ENCODE assay signal across 8 mouse cellular contexts in the genomic region with DNA sequence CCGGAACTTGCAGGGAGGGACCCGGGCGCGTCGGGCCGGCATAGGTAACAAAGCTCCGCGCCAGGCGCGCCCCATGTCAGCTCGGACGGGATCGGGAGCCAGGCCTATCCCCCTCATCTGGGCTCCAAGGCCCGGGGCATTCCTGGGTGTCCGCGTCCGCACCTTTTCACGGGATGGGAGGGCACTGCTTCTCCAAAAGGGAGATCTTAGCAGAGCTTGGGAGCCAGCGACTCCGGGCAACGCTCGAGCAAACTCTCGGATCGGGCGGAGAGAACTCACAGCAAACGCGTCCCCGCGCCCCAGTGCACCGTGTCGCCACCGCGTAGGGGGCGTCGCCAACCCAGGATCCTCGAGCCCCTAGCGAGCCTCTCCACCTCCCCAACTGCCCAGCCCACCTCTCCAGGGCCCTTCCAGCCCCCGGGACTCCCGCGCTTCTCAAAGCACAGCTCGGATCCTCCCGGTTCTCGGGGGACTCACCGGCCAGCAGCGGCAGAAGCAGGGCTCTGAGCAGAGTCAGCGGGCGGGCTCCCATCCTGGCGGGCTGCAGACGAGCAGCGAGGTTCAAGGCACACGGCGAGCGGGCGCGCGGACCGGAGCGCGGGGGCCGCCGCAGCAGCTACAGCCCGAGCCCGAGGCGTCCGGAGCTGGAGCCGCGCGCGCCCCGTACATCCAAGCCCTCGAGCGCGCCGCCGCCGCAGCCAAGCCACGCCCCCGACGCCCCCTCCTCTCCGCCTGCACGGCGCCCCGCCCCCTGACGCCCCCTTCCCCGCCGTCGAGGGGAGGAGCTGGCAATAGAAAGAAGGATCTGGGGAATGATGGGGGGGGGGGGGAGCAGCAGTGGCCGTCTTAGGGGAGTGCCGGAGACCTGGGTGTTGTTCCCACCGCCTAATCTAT. TPM values are rescaled to one million over a fixed set of nuclear protein-coding genes. Genes with fewer than 3 reads are reported as not detected.
DNase-seq lines count a peak whose midpoint lies in the region; ATAC-seq and TF ChIP-seq lines count a peak whose summit lies in the region.

TSS of gene Ptk7 (minus strand) at position 714 of the 894 bp plus-strand sequence.

- peaks cover 81% of the 10 kb centered on the region for H3K4me1 ChIP-seq in E14TG2a.4 (replicated peaks; ENCODE audit: low read depth, low read length)
- H3K4me1 ChIP-seq in embryonic facial prominence, embryonic 11.5 days (ENCODE audit: control insufficient read depth, insufficient read depth, low read length) = peaks cover 8% of the 10 kb centered on the region; the same call in 1 of the 2 replicates
- peaks cover 42% of the 10 kb centered on the region for H3K4me1 ChIP-seq in heart, embryonic 16.5 days (ENCODE audit: control insufficient read depth, insufficient read depth, low read length)
- H3K4me1 ChIP-seq in megakaryocyte, embryonic 14.5 days = peaks cover 81% of the 10 kb centered on the region

- no peak for TF ChIP-seq CTCF in E14TG2a.4 (conservative IDR thresholded peaks at IDR 0.05; ENCODE audit: low read length)

- H3K4me3 ChIP-seq in E14TG2a.4 (replicated peaks; ENCODE audit: low read length) = peak within 1 kb of the TSS; percentile 97
- H3K4me3 ChIP-seq in embryonic facial prominence, embryonic 11.5 days (ENCODE audit: low read depth, low read length) = peak within 1 kb of the TSS; percentile 97
- peak within 1 kb of the TSS; percentile 95 for H3K4me3 ChIP-seq in heart, embryonic 16.5 days (ENCODE audit: low read length)
- H3K4me3 ChIP-seq in megakaryocyte, embryonic 14.5 days (replicated peaks) = peak within 1 kb of the TSS; percentile 94

- H3K4me2 ChIP-seq in embryonic facial prominence, embryonic 11.5 days (ENCODE audit: low read depth, low read length) = peak within 1 kb of the TSS; percentile 76
- peak within 1 kb of the TSS; percentile 83 for H3K4me2 ChIP-seq in heart, embryonic 16.5 days (ENCODE audit: low read depth, low read length)

- under 1% methylated on average over 88 of the region's 90 CpGs for WGBS in embryonic facial prominence, embryonic 11.5 days
- under 1% methylated on average over 81 of the region's 90 CpGs for WGBS in heart, embryonic 16.5 days

- H3K27ac ChIP-seq in embryonic facial prominence, embryonic 11.5 days (replicated peaks; ENCODE audit: low read depth, low read length) = peak within 1 kb of the TSS; percentile 94
- H3K27ac ChIP-seq in heart, embryonic 16.5 days (ENCODE audit: low read length) = peak within 1 kb of the TSS; percentile 95

- intact Hi-C loops in left cerebral cortex, postnatal 25 days (cut with DNase I) = no loop called here

- peaks cover 25% of the 10 kb centered on the region for H3K36me3 ChIP-seq in E14TG2a.4 (ENCODE audit: insufficient read depth, low read length)
- H3K36me3 ChIP-seq in embryonic facial prominence, embryonic 11.5 days (replicated peaks; ENCODE audit: control insufficient read depth, insufficient read depth, low read depth, low read length) = no peaks in the 10 kb centered on the region; the same call in 1 of the 2 replicates
- peaks cover 11% of the 10 kb centered on the region for H3K36me3 ChIP-seq in heart, embryonic 16.5 days (ENCODE audit: control insufficient read depth, insufficient read depth)
- peaks cover 46% of the 10 kb centered on the region for H3K36me3 ChIP-seq in megakaryocyte, embryonic 14.5 days (replicated peaks; ENCODE audit: low read length)

- DNase-seq in adrenal gland, adult 2 months = peak; percentile 70
- peak; percentile 93 for DNase-seq in embryonic facial prominence, embryonic 11.5 days (ENCODE audit: low spot score)
- DNase-seq in left cerebral cortex, postnatal 25 days (ENCODE audit: low spot score in 2 of 2) = peak; percentile 70 to 77
- DNase-seq in right cerebral cortex, postnatal 14 days = peak; percentile 81

- peaks cover 8% of the 10 kb centered on the region for H3K27me3 ChIP-seq in E14TG2a.4 (ENCODE audit: insufficient read depth, low read length)
- no peaks in the 10 kb centered on the region for H3K27me3 ChIP-seq in embryonic facial prominence, embryonic 11.5 days (ENCODE audit: control insufficient read depth, insufficient read depth, low read length)
- H3K27me3 ChIP-seq in heart, embryonic 16.5 days (ENCODE audit: control insufficient read depth, insufficient read depth, low read length) = no peaks in the 10 kb centered on the region
- peaks cover 45% of the 10 kb centered on the region for H3K27me3 ChIP-seq in megakaryocyte, embryonic 14.5 days (replicated peaks)

- H3K9me3 ChIP-seq in E14TG2a.4 (ENCODE audit: low read length) = no peaks in the 10 kb centered on the region
- H3K9me3 ChIP-seq in embryonic facial prominence, embryonic 11.5 days (replicated peaks; ENCODE audit: control insufficient read depth, low read length) = no peaks in the 10 kb centered on the region
- no peaks in the 10 kb centered on the region for H3K9me3 ChIP-seq in heart, embryonic 16.5 days (replicated peaks; ENCODE audit: control insufficient read depth, low read length)
- H3K9me3 ChIP-seq in megakaryocyte, embryonic 14.5 days = peaks cover 4% of the 10 kb centered on the region; the same call in 1 of the 2 replicates

- H3K9ac ChIP-seq in embryonic facial prominence, embryonic 11.5 days (replicated peaks; ENCODE audit: low read length) = peak within 1 kb of the TSS; percentile 97
- peak within 1 kb of the TSS; percentile 98 for H3K9ac ChIP-seq in heart, embryonic 16.5 days (ENCODE audit: low read length)

- ATAC-seq in embryonic facial prominence, embryonic 11.5 days (replicated peaks; ENCODE audit: insufficient number of reproducible peaks, low FRiP score, low TSS enrichment, low read depth) = peak; percentile 64
- peak; percentile 68 for ATAC-seq in heart, embryonic 16.5 days (replicated peaks; ENCODE audit: extremely low read depth, insufficient read depth, low FRiP score)
- no peak for ATAC-seq in inflammation-experienced regulatory T-cells, adult 6 months

RNA-seq across cellular contexts. Expression of gene Ptk7, which starts in this region (rescaled TPM):
- 1 to 10 TPM; 4.6 to 8.0 TPM for total RNA-seq in adrenal gland, adult 2 months (2021)
- 8.6 and 9.2 TPM in 2 replicates for polyA plus RNA-seq in adrenal gland, adult 2 months (2012; rRNA removed)
- polyA plus RNA-seq in embryonic facial prominence, embryonic 11.5 days (2014; fragmentation: Nextera tagmentation; extraction: Ambion mirVana) = 25.7 and 34.5 TPM in 2 replicates
- 37.6 and 46.0 TPM in 2 replicates for polyA plus RNA-seq in heart, embryonic 16.5 days (2015; fragmentation: Nextera tagmentation; extraction: Ambion mirVana)
- 10 to 100 TPM in 1 of 2 experiments, 1 to 10 TPM in 1; 9.5 to 10.5 TPM for total RNA-seq in left cerebral cortex, postnatal 25 days (2021)
- 6.7 and 13.6 TPM in 2 replicates for polyA plus RNA-seq in megakaryocyte, embryonic 14.5 days (2012; ENCODE audit: insufficient read depth, low replicate concordance)
- not detected for polyA plus RNA-seq in inflammation-experienced regulatory T-cells, adult 6 months (2017; shearing (Covaris generic))
